Mouse (Mus musculus) activated CD4-positive, CD25-positive, alpha-beta regulatory T cell, adult 4 months (primary cell): ENCODE data around the gene Pde4c. TPM values are rescaled to one million over a fixed set of nuclear protein-coding genes. Genes with fewer than 3 reads are reported as not detected.

Experiments
- ATAC-seq: one replicate; pipeline ENCODE4 v1.8.0; 2017
- polyA plus RNA-seq, 2 experiments: library from polyadenylated mRNA; unstranded; fragments of 100-300 nt; shearing (Covaris generic); gene quantifications; one replicate each; pipeline ENCODE4 v1.2.1; 2017

Gene Pde4c
- polyA plus RNA-seq, 2 experiments from 2014 or later = 0.47 to 0.95 TPM

GRCm38 (mm10) chr8:70790846-70791245 lies 67.3 kb downstream of the Pde4c start:
- no peak for ATAC-seq

DNA sequence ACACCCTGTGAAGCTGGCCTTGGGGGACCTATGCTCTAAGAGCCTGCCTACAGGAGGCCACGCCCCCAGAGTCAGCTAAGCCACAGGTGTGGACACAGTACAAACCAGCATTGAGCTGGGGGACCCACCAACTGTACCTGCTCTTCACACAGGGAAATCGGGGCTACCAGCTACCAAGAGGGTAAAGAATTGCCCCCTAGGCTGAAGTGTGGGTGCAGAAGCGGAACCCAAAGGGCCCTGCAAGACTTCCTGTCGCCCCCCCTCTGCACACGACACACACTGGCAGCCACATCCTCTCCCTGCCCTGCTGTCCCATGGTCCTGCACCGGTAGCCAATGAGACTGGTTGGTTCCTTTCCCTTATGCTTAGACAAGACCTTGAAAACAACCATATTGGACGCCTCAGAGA lies 67.8 kb downstream of the Pde4c start:
- peak; percentile 74 for ATAC-seq

DNA sequence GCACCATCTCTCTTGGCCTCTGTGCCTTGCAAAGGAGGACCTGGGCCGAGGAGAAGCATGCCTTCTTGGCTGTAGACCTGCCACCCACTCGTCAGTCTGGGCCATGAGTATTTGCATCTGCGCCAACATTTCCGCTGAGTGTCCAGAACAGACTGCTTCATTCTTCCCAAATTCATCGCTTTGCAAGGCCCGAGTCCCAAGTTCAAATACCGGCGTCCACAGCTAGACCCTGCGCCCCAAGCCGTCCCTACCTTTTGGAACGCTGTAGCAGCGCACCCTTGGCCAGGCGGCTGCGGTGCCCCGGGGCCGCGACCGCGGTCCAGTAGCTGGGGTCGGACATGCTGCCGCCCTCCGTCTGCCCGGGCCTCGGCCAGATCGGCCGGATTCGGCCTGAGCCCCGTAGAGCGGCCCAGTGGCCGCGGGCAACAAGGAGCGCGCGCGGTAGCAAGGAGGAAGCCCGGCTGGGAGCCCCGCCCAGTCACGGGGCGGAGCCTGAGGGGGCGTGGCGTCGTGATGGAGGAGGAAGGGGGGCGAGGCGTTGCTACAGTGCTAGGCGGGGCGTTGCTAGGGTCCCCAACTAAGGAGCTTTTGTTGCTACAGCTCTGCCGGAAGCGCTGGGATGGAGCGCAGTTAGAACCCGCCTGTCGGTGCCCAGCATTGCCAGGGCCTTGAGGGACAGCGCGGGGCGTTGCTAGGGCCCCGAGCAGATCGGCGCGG lies 68.6 kb downstream of the Pde4c start:
- peak; percentile 74 for ATAC-seq

DNA sequence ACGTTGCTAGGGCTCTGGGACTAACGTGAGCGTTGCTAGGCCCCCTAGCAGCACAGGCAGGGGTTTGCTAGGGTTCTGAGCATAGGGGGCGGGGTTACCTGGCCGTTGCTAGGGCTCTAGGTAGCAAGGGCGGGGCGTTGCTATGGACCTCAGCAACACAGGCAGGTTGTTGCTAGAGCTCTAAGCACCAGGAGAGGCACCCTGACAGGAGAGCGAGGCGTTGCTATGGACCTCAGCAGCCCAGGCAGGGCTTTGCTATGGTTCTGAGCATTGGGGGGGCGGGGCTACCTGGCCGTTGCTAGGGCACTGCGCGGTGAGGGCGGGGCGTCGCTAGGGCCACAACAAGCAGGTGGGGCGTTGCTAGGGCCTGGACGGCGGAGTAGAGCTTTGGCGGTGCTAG lies 69.2 kb downstream of the Pde4c start:
- ATAC-seq = peak; percentile 31

- ATAC-seq = no peak
These were observed 70.7 kb downstream of the Pde4c start for GRCm38 (mm10) chr8:70794215-70794614.

DNA sequence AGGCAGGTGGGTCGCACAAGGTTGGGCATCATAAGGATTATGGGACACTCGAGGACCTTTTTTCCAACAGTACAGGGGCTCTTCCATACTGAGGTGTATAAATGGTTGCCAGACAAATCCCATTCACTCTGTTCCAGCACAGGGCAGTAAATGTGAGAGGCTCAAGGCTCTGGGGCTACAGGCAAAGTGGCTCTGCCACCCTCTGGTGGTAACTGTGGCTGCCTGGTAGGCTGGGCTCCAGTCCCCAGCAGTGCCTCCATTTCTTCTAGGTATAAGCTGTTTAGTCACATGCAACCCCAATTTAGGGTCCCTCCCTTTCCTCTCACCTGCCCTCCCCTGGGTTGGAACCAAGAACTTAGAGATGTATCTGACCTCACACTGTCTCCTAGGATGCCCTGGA lies 71.8 kb downstream of the Pde4c start:
- ATAC-seq = no peak

GRCm38 (mm10) chr8:70796403-70797080 lies 73.0 kb downstream of the Pde4c start:
- no peak for ATAC-seq

DNA sequence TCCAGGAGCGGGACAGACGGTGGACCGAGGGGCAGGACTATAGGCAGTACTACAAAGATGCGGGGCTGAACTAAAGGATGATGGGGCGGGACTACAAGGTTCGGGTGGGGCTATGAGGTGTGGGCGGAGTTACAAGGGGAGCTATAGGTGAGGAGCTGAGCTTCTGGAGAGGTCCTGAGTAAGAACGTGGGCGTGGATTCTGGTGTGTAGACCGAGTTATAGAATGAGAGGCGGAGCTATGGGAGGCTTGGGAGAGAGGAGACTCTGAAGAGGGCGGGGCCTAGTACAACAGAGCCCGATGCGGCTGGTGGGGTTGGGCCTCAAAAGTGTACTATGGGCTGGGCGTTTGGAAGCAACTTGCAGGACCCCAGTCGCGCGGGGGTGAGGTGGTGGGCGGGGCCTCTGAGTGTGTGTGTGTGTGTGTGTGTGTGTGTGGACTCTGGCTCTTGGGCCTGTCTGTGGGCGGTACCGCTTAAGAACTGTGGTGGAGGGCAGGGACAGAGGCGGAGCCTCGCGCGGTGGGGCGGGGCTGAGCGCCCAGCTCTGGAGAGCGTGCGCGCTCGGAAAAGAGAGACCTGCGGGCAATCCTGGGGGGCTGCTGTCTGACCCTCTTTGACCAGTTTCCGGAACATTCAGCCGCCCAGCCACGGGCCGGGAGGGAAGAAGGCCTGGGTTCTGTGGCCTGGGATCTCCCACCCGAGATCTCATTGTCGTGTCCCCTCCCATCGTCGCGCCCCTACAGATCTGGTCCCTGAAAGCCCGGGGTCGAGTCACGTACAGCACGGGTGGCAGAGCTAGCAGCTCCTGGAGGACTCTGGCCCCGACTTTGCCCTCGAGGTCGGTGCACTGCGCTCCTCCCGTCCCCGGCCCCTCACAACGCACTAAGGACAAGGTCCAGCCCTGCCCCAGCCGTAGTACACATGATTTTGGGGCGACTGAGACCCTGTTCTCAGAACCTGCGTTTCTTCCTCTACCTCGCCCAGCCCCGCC lies 73.9 kb downstream of the Pde4c start:
- peak; percentile 55 for ATAC-seq

GRCm38 (mm10) chr8:70798281-70798680 lies 74.8 kb downstream of the Pde4c start:
- ATAC-seq = no peak

GRCm38 (mm10) chr8:70800648-70801047 lies 77.1 kb downstream of the Pde4c start:
- no peak for ATAC-seq

Other genes with a start within 250 kb of the Pde4c start
- 1 to 10 TPM; 7.2 to 9.5 TPM for gene Klhl26, start 246.8 kb upstream of the Pde4c start, polyA plus RNA-seq
- under 1 TPM in 1 of 2 experiments, not detected in 1; 0.22 TPM for gene Tmem59l, start 236.4 kb upstream of the Pde4c start, polyA plus RNA-seq
- not detected for gene Crlf1, start 230.6 kb upstream of the Pde4c start, polyA plus RNA-seq
- 10 to 100 TPM; 89.0 to 95.4 TPM for gene Rex1bd, start 217.0 kb upstream of the Pde4c start, polyA plus RNA-seq
- gene Uba52, start 212.9 kb upstream of the Pde4c start, polyA plus RNA-seq = 1,000 to 10,000 TPM; 3,631 to 4,013 TPM
- 100 to 1,000 TPM; 131 to 163 TPM for gene Fkbp8, start 196.0 kb upstream of the Pde4c start, polyA plus RNA-seq
- gene Kxd1, start 195.8 kb upstream of the Pde4c start, polyA plus RNA-seq = 100 to 1,000 TPM; 176 to 180 TPM
- 10 to 100 TPM; 27.8 to 35.2 TPM for gene Ell, start 184.3 kb upstream of the Pde4c start, polyA plus RNA-seq
- 10 to 100 TPM; 19.3 to 44.6 TPM for gene Isyna1, start 129.3 kb upstream of the Pde4c start, polyA plus RNA-seq
- 10 to 100 TPM; 15.8 to 17.7 TPM for gene Ssbp4, start 114.8 kb upstream of the Pde4c start, polyA plus RNA-seq
- gene Lrrc25, start 107.6 kb upstream of the Pde4c start, polyA plus RNA-seq = 1 to 10 TPM in 1 of 2 experiments, under 1 TPM in 1; 0.54 to 1.0 TPM
- gene Gdf15, start 91.3 kb upstream of the Pde4c start, polyA plus RNA-seq = not detected
- gene Pgpep1, start 63.3 kb upstream of the Pde4c start, polyA plus RNA-seq = 1 to 10 TPM; 7.1 to 7.4 TPM
- 100 to 1,000 TPM; 115 to 120 TPM for gene Lsm4, start 50.5 kb upstream of the Pde4c start, polyA plus RNA-seq
- gene Jund, start 24.8 kb upstream of the Pde4c start, polyA plus RNA-seq = 10 to 100 TPM; 12.5 to 20.0 TPM
- gene Iqcn, start 20.3 kb upstream of the Pde4c start, polyA plus RNA-seq = not detected
- not detected for gene Gm3336, start 5.2 kb upstream of the Pde4c start, polyA plus RNA-seq
- gene Rab3a, start 31.0 kb downstream of the Pde4c start, polyA plus RNA-seq = 1 to 10 TPM; 3.8 to 5.4 TPM
- 10 to 100 TPM; 35.6 to 41.7 TPM for gene Mpv17l2, start 37.2 kb downstream of the Pde4c start, polyA plus RNA-seq
- 1 to 10 TPM; 3.9 to 5.1 TPM for gene Pik3r2, start 53.0 kb downstream of the Pde4c start, polyA plus RNA-seq
- 10 to 100 TPM; 19.0 to 19.4 TPM for gene Mast3, start 81.3 kb downstream of the Pde4c start, polyA plus RNA-seq
- 10 to 100 TPM; 16.5 to 29.5 TPM for gene Il12rb1, start 84.7 kb downstream of the Pde4c start, polyA plus RNA-seq
- 1 to 10 TPM; 3.0 to 6.7 TPM for gene Arrdc2, start 116.0 kb downstream of the Pde4c start, polyA plus RNA-seq
- gene Kcnn1, start 139.5 kb downstream of the Pde4c start, polyA plus RNA-seq = not detected
- 100 to 1,000 TPM in 1 of 2 experiments, 10 to 100 TPM in 1; 75.7 to 106 TPM for gene Ccdc124, start 150.2 kb downstream of the Pde4c start, polyA plus RNA-seq
- not detected for gene Slc5a5, start 169.0 kb downstream of the Pde4c start, polyA plus RNA-seq
- over 10,000 TPM; 10,302 to 10,714 TPM for gene Rpl18a, start 173.7 kb downstream of the Pde4c start, polyA plus RNA-seq
- 10 to 100 TPM; 13.5 to 17.4 TPM for gene Map1s, start 182.2 kb downstream of the Pde4c start, polyA plus RNA-seq